Mouse (Mus musculus): Measurements from ENCODE around the gene Lrp11. TPM values are rescaled to one million over a fixed set of nuclear protein-coding genes. Genes with fewer than 3 reads are reported as not detected.

The Lrp11 gene
- polyA plus RNA-seq, 1 experiment from 2014 or later = 23.5 TPM

- Histone ChIP-seq H3K9me3 (no peaks in the 10 kb centered on the region), H3K4me2 (replicated peaks) (no peak overlapping the region), H3K4me3 (replicated peaks) (no peak overlapping the region), H3K27ac (no peak overlapping the region), H3K27me3 (no peaks in the 10 kb centered on the region), H3K36me3 (peaks cover 66% of the 10 kb centered on the region), H3K9ac (replicated peaks) (no peak overlapping the region), H3K4me1 (replicated peaks) (peaks cover 6% of the 10 kb centered on the region)
- 66% methylated on average over 1 of the region's 1 CpGs for WGBS
- 0 out of 2 replicates have a peak, but pooled peaks have one; percentile 40 for ATAC-seq
Observed at GRCm38 (mm10) chr10:7673673-7674072, 84.1 kb downstream of the Lrp11 start.

Other genes with a start within 250 kb of the Lrp11 start
- gene Ulbp1, start 116.2 kb upstream of the Lrp11 start, polyA plus RNA-seq (2015; fragmentation: Nextera tagmentation; extraction: Ambion mirVana) = 0.31 and 0.71 TPM in 2 replicates
- gene Nup43, start 77.7 kb downstream of the Lrp11 start, polyA plus RNA-seq (2015; fragmentation: Nextera tagmentation; extraction: Ambion mirVana) = 41.2 and 44.8 TPM in 2 replicates
- 150 and 153 TPM in 2 replicates for gene Pcmt1, start 91.3 kb downstream of the Lrp11 start, polyA plus RNA-seq (2015; fragmentation: Nextera tagmentation; extraction: Ambion mirVana)
- 12.1 and 12.4 TPM in 2 replicates for gene Lats1, start 91.4 kb downstream of the Lrp11 start, polyA plus RNA-seq (2015; fragmentation: Nextera tagmentation; extraction: Ambion mirVana)
- gene Katna1, start 136.2 kb downstream of the Lrp11 start, polyA plus RNA-seq (2015; fragmentation: Nextera tagmentation; extraction: Ambion mirVana) = 40.2 and 40.3 TPM in 2 replicates
- gene Ginm1, start 203.0 kb downstream of the Lrp11 start, polyA plus RNA-seq (2015; fragmentation: Nextera tagmentation; extraction: Ambion mirVana) = 49.6 and 51.1 TPM in 2 replicates
- 51.2 and 55.2 TPM in 2 replicates for gene Ppil4, start 203.1 kb downstream of the Lrp11 start, polyA plus RNA-seq (2015; fragmentation: Nextera tagmentation; extraction: Ambion mirVana)
- 0.08 and 0.10 TPM in 2 replicates for gene Zc3h12d, start 242.7 kb downstream of the Lrp11 start, polyA plus RNA-seq (2015; fragmentation: Nextera tagmentation; extraction: Ambion mirVana)